Mouse (Mus musculus) heart, postnatal 25 days (tissue): ENCODE data around the gene Toe1. TPM values are rescaled to one million over a fixed set of nuclear protein-coding genes. Genes with fewer than 3 reads are reported as not detected.

Experiments
- DNase-seq: peaks from one replicate; pipeline ENCODE4 v3.0.0; 2022; ENCODE audit warnings: low spot score
- intact Hi-C: fragments of 180-260 bp; cut with DNase I; formaldehyde crosslinking; loops from one replicate; pipeline ENCODE4 v1.15.1; 2025
- total RNA-seq, 2 experiments: library from RNA; stranded (reverse); gene quantifications; 2 replicates each; pipeline ENCODE4 v1.2.3; 2021

The Toe1 gene
- total RNA-seq, 2 experiments from 2014 or later = 6.9 to 8.2 TPM

DNA sequence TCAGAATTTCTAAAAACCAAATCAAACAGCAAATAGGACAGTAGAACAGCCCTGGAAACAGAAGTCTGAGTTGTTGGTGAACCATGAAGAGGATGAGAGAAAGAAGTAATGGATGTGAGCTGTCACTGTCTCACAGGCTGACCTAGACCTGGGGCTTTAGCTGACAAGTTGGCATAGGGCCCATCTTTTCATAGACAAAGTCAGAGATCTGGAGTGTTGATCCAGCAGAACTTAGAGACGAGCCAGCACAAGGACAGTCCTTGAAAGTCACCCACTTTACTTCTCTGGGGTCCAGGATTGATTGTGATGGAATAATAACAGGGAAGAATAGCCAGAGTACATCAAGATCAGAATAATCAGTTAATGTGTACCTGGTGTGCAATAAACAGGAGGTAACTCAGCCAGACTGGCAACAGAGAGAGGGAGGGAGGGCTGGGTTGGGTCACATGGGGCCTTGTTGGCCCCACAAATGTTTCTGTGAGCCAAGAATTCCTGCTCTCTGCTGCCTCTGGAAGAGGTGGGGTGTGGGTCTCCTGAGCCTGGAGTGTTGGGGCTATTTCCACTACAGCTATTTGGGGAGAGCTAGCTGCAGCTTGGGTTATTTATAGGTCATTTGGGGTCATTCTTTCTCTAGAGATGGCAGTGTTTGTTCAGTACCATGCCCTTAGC, 10.9 kb downstream of the Toe1 start:
- DNase-seq = peak; percentile 11
- intact Hi-C loops = no loop called here

DNA sequence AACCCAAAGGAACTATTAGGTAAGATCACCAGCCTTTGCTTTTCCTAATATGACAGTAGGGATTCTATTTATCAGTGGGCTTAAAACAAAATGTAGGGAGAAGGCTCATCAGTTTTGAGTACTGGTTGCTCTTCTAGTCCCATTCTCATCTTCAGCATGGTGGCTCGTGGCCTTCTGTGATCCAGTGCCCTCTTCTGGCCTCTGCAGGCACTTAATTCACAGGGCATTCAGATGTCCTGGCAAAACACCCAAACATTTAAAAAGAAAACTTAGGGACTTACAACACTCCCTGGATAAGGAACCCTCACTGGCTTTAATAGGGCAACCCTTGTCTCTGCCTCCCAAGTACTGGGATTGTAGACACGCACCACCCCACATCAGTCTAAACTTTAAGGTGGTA, 13.2 kb downstream of the Toe1 start:
- intact Hi-C loops = no loop called here

DNA sequence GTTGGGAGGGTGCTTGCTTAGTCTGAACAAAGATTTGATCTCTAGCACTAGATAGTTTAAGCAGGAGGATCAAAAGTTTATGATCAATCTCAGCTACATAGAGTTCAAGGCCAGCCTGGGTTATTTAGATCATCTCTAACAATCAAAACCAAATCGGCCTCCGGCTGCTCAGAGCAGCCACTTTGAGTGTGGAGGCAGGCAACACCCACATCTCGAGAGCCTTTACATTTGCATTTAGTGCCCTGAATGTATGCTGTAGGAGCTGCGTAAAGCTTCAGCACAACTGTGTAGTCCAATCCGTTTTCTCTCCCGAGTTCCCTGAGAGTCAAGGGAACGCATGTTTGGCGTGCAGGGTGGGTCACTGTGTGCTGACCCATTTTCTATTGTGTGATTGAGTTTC, 15.0 kb downstream of the Toe1 start:
- intact Hi-C loops = no loop called here
- DNase-seq = no peak

More for the DNA sequence above, 13.2 kb downstream of the Toe1 start:
- DNase-seq = no peak

DNA sequence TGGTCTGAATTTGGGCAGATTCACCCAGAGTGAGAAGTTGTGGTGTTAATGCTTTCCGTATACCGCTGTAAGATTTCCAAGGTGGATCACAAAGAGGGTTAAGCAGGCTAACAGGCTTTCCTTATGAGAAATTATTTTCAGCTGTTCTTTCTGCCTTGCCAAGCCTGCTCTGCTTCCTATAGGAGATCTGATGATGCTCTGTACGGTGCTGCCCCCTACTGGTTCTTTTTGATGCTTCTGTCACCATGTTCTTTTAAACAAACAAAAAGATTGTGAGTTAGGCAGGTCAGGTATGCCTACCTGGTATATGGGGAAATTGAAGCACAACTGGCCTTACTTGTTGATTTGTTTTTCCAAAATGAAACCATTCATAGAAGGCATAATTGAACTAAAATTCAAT, 18.5 kb downstream of the Toe1 start:
- DNase-seq = peak; percentile 16
- intact Hi-C loops = loop anchor here (1.0 to 10.0 kb wide), 2 partner anchors 70 to 144 kb away; no protein-coding TSS in a partner anchor

DNA sequence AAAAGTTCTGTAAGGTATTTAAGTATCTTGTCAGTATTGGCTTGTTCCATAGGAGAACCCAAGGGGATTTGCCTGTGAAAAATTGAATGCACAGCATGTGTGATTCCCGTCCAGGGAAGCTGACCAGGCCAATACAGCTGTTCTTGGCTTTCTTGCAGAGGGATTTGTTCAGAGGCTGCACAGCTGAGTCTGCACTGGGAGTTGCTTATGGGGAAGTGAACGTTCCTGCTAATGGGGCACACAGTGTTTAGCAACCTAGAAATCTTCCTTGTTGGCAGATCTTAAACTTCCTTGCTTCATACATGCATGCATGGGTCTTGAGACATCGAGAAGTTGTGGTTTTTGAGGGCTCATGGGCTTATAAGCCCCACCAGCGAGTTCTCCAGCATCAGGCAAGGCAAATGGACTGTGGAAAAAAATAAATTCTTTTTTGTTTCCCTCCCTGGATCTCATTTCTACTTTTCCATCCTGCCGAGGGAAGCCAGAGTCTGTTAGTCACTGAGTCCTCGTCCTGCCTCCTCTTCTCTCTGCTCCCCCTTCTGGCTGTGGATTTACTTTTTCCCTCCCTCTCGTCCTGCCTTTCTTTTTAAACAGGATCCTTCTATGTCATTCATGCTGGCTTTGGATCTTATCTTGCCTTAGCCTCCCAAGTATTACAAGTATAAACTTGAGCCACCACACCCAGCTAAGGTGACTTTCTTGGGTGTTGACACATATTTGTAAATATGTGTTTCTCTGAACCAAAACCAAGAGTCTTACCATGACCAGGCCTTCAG, 19.3 kb downstream of the Toe1 start:
- DNase-seq = no peak

DNA sequence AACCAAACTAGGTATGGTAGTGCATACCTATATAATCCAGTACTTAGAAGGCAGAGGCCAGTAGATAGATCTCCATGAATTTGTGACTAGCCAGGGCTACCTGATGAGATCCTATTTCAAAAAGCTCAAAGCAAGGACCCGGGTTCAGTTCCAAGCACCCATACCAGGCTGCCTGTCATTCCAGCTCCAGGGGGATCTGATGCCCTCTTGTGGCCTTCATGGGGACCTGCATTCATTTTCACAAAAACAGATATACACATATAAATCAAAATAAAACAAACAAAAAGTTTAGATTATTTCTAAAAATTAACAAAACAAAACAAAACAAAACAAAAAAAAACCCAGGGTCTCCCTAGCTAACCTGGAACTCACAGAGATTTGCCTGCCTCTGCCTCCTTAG, 20.9 kb downstream of the Toe1 start:
- DNase-seq = no peak
- intact Hi-C loops = loop anchor here (10.0 kb wide), 1 partner anchor 142 kb away; no protein-coding TSS in a partner anchor

More for the DNA sequence above, 19.3 kb downstream of the Toe1 start:
- intact Hi-C loops = loop anchor here (10.0 kb wide), 1 partner anchor 143 kb away; no protein-coding TSS in a partner anchor

DNA sequence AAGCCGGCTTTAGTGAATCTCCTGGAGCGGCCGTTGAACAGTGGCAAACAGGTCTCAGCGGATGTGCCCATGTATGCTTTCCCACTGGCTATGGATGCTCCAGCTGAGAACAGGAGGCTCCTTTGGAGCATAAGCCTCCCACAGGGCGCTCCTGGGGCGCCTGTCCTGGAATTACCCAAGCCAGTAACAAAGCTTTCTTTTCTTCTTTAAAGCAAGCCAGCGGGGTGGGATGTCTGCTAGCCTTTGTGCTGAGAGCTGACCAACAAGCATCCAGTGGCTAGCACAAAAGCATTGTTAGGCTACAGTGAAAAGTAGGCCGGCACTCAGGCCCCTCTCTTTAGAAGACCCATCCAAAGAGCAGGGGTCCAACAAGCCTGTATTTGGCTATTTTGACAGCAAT, 25.3 kb downstream of the Toe1 start:
- no peak for DNase-seq
- intact Hi-C loops = loop anchor here (10.0 kb wide), 1 partner anchor 137 kb away; no protein-coding TSS in a partner anchor

DNA sequence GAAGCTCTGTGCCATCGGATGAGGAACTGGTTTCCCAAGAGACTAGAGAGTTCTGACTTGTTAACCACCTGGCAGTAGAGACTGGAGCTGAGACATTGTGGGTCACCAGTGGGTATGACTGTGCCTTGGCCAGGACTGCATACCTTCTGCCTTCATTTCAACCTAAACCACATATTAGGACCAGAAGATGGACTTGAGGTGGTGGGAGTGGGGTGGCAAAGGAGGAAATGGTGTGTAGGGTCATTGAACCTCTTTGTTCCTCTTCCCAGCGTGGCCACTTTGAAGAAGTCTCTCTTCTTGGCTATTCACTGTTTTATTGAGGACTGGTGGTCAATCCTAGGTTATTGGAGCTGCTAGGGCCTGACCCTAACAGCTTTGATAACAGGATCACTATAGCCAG, 26.1 kb downstream of the Toe1 start:
- DNase-seq = no peak
- intact Hi-C loops = loop anchor here (10.0 kb wide), 1 partner anchor 137 kb away; no protein-coding TSS in a partner anchor

DNA sequence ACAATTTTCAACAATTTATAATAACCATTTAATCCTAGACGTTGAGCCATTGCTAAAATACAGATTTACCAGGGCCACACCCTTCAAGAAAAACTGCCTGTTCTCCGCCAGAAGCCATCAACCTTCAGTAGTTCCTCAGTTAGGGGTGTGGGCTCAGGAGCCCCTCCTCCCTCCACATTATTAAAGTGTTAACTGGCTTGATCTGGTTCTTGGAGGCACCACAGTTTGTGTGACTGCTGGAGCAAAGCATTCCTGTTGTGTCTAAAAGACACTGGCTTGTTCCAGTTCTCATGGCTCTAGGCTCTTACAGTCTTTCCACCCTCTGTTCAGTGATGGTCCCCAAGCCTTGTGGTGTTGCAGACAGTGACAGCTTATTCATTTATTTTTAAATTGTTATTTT, 26.9 kb downstream of the Toe1 start:
- DNase-seq = no peak
- intact Hi-C loops = loop anchor here (10.0 kb wide), 1 partner anchor 136 kb away; no protein-coding TSS in a partner anchor

DNA sequence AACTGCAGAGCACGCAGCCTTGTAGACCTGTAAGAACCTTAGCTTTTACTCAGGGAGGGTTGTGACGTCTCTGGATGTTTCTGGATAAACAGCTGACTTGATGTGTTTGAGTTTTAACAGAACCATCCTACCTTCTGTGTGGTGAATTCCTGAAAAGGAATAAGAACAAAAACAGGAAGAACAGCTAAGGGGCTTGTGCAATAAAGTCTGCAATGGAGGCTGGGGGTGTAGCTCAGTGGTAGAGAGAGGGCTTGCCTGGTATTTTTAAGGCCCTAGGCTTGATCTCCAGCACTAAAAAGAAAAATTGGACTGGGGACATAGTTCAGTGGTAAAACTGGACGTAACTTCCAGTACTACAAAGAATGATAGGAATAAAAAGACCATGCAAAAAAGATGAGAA, 30.4 kb downstream of the Toe1 start:
- intact Hi-C loops = no loop called here
- no peak for DNase-seq

DNA sequence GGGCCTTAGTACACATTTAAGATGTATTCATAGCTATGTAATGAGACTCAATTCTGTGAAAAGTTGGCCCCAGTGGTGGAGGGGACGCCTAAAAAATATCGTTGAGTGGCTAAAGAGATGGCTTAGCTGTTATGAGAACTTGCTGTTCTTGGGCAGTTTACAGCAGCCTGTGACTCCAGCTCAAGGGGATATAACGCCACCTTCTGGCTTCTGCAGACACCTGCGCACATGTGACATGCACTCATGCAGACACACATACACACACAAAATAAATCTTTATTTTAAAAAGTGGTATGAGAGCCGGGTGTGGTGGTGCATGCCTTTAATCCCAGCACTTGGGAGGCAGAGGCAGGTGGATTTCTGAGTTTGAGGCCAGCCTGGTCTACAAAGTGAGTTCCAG, 31.0 kb downstream of the Toe1 start:
- no peak for DNase-seq
- intact Hi-C loops = no loop called here

DNA sequence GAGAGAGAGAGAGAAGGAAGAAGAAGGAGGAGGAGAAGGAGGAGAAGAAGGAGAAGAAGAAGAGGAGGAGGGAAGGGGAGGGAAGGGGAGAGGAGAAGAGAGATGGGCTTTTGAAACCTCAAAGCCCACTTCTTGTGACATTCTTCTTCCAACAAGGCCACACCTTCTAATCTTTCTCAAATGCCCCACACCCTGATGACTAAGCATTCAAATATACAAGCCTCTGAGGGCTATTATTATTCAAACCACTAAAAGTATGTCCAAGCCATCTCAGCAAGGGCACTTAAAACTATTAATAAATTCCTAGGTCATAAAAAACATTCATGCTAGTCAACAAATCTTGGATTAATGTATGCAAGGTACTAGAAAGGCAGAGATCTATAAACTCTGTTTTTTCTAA, 38.4 kb downstream of the Toe1 start:
- intact Hi-C loops = no loop called here

DNA sequence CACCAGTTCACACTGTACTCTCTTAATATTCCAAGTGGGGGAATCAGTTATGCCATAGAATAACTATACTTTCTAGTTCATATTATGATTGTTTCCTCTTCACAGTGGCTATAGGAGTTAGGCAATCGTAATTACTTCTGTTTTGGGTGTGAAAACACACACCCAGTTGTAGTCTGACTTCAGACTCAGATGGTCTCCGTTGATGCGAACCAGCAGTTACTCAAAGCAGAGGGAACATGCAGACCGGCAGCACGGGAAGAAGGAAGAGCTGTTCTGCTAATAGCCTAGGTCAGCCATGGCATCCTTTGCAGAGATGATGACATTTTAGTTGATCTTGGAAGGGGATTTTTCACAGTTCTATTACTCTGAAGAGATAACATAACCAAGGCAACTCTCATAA, 38.9 kb downstream of the Toe1 start:
- DNase-seq = no peak
- intact Hi-C loops = no loop called here

More for the DNA sequence above, 38.4 kb downstream of the Toe1 start:
- DNase-seq = no peak

DNA sequence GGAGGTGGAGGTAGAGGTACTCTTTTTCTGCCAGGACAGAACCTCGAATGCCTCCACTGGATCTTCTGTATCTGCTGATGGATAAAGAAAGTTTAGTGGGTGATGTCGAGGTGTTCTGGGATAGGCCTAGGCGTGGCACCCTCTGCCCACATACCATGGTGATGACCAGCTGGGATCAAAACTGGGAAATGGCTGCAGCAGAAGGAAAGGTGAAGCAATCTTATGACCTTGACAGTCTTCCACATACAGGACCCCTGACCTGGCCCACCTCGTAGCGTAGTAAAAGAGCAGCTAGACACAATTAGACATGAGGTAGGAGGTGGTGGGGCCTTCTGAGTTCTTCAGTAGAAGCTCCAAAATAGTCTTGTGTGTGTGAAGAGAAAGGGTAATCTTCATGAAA, 43.4 kb downstream of the Toe1 start:
- no peak for DNase-seq
- intact Hi-C loops = no loop called here

DNA sequence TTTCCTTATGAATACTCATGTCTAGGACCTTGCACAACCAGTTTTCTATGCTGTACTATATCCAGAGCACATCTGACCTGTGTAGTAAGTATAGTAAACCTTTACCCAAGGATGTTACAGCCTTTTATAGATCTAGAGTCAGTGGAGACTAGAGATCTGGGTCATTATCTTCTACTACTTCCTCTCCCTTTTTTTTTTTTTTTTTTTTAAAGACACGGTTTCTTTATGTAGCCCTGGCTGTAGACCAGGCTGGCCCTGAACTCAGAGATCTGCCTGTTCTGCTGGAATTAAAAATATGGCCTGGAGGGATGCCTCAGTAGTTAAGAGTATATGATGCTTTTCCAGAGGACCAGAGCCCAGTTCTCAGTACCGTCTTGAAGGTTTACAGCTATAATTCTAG, 45.5 kb downstream of the Toe1 start:
- intact Hi-C loops = no loop called here
- no peak for DNase-seq

DNA sequence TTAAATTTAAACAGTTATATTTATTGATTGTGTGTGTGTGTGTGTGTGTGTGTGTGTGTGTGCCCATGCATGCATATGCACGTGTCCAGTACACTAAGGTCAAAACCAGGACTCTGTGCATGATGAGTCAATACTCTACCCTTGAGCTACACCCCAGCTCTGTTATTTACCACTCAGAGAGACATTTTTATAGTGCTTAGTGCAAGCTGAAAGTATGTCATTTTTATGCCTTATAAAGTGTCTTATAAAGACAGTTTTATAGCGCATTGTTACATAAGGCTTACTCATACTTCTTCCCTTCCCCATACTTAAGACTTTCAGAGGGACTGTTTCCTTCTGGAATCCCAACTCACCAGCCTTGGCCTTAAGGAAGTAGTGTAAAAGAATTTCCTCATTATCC, 57.7 kb downstream of the Toe1 start:
- no peak for DNase-seq
- intact Hi-C loops = no loop called here

Other genes starting within 250 kb of the Toe1 start
- 10 to 100 TPM; 59.5 to 80.0 TPM for gene Gpbp1l1, start 250.0 kb downstream of the Toe1 start, total RNA-seq
- 1 to 10 TPM; 3.0 to 4.2 TPM for gene Ccdc17, start 211.0 kb downstream of the Toe1 start, total RNA-seq
- 10 to 100 TPM; 21.1 to 24.6 TPM for gene Nasp, start 179.7 kb downstream of the Toe1 start, total RNA-seq
- gene Akr1a1, start 156.0 kb downstream of the Toe1 start, total RNA-seq = 100 to 1,000 TPM; 277 to 278 TPM
- 100 to 1,000 TPM; 429 to 473 TPM for gene Prdx1, start 122.1 kb downstream of the Toe1 start, total RNA-seq
- 10 to 100 TPM; 57.6 TPM for gene Mmachc, start 99.2 kb downstream of the Toe1 start, total RNA-seq
- 1 to 10 TPM; 5.5 to 5.6 TPM for gene Ccdc163, start 99.1 kb downstream of the Toe1 start, total RNA-seq
- 1 to 10 TPM; 2.3 to 2.5 TPM for gene Tesk2, start 86.7 kb downstream of the Toe1 start, total RNA-seq
- 1 to 10 TPM; 1.5 to 1.6 TPM for gene Mutyh, start 83 bp upstream of the Toe1 start, total RNA-seq
- 1 to 10 TPM; 4.2 to 4.8 TPM for gene Hpdl, start 14.1 kb upstream of the Toe1 start, total RNA-seq
- 1 to 10 TPM in 1 of 2 experiments, under 1 TPM in 1; 0.94 to 1.2 TPM for gene Zswim5, start 69.7 kb upstream of the Toe1 start, total RNA-seq
- gene Urod, start 186.8 kb upstream of the Toe1 start, total RNA-seq = 10 to 100 TPM; 85.0 to 91.1 TPM
- gene Hectd3, start 187.7 kb upstream of the Toe1 start, total RNA-seq = 10 to 100 TPM; 14.8 to 15.3 TPM
- gene Eif2b3, start 211.8 kb upstream of the Toe1 start, total RNA-seq = 10 to 100 TPM; 13.5 to 13.8 TPM